Mouse (Mus musculus): Measurements from ENCODE around the gene Tssk2. TPM values are rescaled to one million over a fixed set of nuclear protein-coding genes. Genes with fewer than 3 reads are reported as not detected.

Tssk2 gene
- total RNA-seq, 2 experiments from 2014 or later: not detected

- intact Hi-C loops (cut with DNase I): no loop called here
- DNase-seq: no peak
- no peak overlapping the region for H3K4me3 ChIP-seq
- H3K27ac ChIP-seq: no peak overlapping the region
- no peak for TF ChIP-seq CTCF (IDR thresholded peaks at IDR 0.05)
Measured at GRCm38 (mm10) chr16:17879571-17879970, 18.9 kb upstream of the Tssk2 start.

- no peak for TF ChIP-seq CTCF (IDR thresholded peaks at IDR 0.05)
- DNase-seq: no peak
- intact Hi-C loops (cut with DNase I): no loop called here
Measured at GRCm38 (mm10) chr16:17882196-17882595, 16.2 kb upstream of the Tssk2 start.

GRCm38 (mm10) chr16:17884116-17884515 is 14.3 kb upstream of the Tssk2 start:
- intact Hi-C loops (cut with DNase I): no loop called here
- Histone ChIP-seq H3K27ac (peak overlapping the region; percentile 38; the same call in 1 of the 2 replicates), H3K4me3 (no peak overlapping the region)
- DNase-seq: no peak
- TF ChIP-seq CTCF (IDR thresholded peaks at IDR 0.05): no peak

More at GRCm38 (mm10) chr16:17882196-17882595, 16.2 kb upstream of the Tssk2 start:
- no peak overlapping the region for H3K4me3 ChIP-seq
- peak overlapping the region; percentile 4; the same call in 1 of the 2 replicates for H3K27ac ChIP-seq

GRCm38 (mm10) chr16:17889689-17890341 is 8.6 kb upstream of the Tssk2 start:
- TF ChIP-seq CTCF (IDR thresholded peaks at IDR 0.05): no peak
- Histone ChIP-seq H3K4me3 (peak overlapping the region; percentile 94), H3K27ac (peak overlapping the region; percentile 93; the same call in 1 of the 2 replicates)
- DNase-seq: no peak
- intact Hi-C loops (cut with DNase I): no loop called here

- H3K4me3 ChIP-seq: peak overlapping the region; percentile 94
- TF ChIP-seq CTCF (IDR thresholded peaks at IDR 0.05): no peak
- intact Hi-C loops (cut with DNase I): no loop called here
- peak overlapping the region; percentile 93 for H3K27ac ChIP-seq
- no peak for DNase-seq
Measured at GRCm38 (mm10) chr16:17890342-17890727, 8.1 kb upstream of the Tssk2 start.

- peak; percentile 92 for DNase-seq
- Histone ChIP-seq H3K27ac (peak overlapping the region; percentile 93), H3K4me3 (peak overlapping the region; percentile 94)
- intact Hi-C loops (cut with DNase I): no loop called here
- TF ChIP-seq CTCF (IDR thresholded peaks at IDR 0.05): no peak
Measured at GRCm38 (mm10) chr16:17890917-17891566, 7.4 kb upstream of the Tssk2 start.

- Histone ChIP-seq H3K4me3 (peak within 1 kb of the TSS; percentile 94), H3K27ac (peak within 1 kb of the TSS; percentile 93)
- intact Hi-C loops (cut with DNase I): no loop called here
- no peak for TF ChIP-seq CTCF (IDR thresholded peaks at IDR 0.05)
- peak; percentile 99 for DNase-seq
Measured at GRCm38 (mm10) chr16:17891567-17891959, 6.9 kb upstream of the Tssk2 start, which contains the start of gene Gm20518. Gm20518 (minus strand) TSS chr16:17891671.

GRCm38 (mm10) chr16:17892606-17893005 is 5.8 kb upstream of the Tssk2 start:
- peak; percentile 37 for DNase-seq
- Histone ChIP-seq H3K4me3 (no peak overlapping the region), H3K27ac (peak overlapping the region; percentile 93)
- intact Hi-C loops (cut with DNase I): no loop called here
- TF ChIP-seq CTCF (IDR thresholded peaks at IDR 0.05): no peak

- no peak for DNase-seq
- Histone ChIP-seq H3K27ac (peak within 1 kb of the TSS; percentile 48; the same call in 1 of the 2 replicates), H3K4me3 (no peak within 1 kb of the TSS)
- TF ChIP-seq CTCF (IDR thresholded peaks at IDR 0.05): no peak
- intact Hi-C loops (cut with DNase I): no loop called here
Measured at GRCm38 (mm10) chr16:17893923-17894322, 4.5 kb upstream of the Tssk2 start, which contains the start of gene Tssk1. Tssk1 (plus strand) TSS chr16:17894223.

- TF ChIP-seq CTCF (IDR thresholded peaks at IDR 0.05): no peak
- intact Hi-C loops (cut with DNase I): no loop called here
- DNase-seq: no peak
- H3K27ac ChIP-seq: no peak overlapping the region
- H3K4me3 ChIP-seq: no peak overlapping the region
Measured at GRCm38 (mm10) chr16:17896091-17896490, 2.3 kb upstream of the Tssk2 start.

GRCm38 (mm10) chr16:17911052-17911595 is 12.7 kb downstream of the Tssk2 start, which contains the start of gene Ess2:
Ess2 (minus strand) TSS chr16:17911348.
- peak within 1 kb of the TSS; percentile 87 for H3K4me3 ChIP-seq
- intact Hi-C loops (cut with DNase I): loop anchor here (1.0 to 10.0 kb wide), 3 partner anchors 75 to 324 kb away; partner anchors contain the start of gene Zdhhc8
- DNase-seq: peak; percentile 91
- TF ChIP-seq CTCF (IDR thresholded peaks at IDR 0.05): peak; percentile 97
- peak within 1 kb of the TSS; percentile 92 for H3K27ac ChIP-seq

GRCm38 (mm10) chr16:17914307-17915249 is 16.1 kb downstream of the Tssk2 start, which contains the start of gene Gsc2:
Gsc2 (minus strand) TSS chr16:17915059.
- no peak within 1 kb of the TSS for H3K27ac ChIP-seq
- intact Hi-C loops (cut with DNase I): loop anchor here (10.0 kb wide), 1 partner anchor 320 kb away; the partner anchor contains the start of gene Zdhhc8
- no peak for TF ChIP-seq CTCF (IDR thresholded peaks at IDR 0.05)
- DNase-seq: peak; percentile 39
- peak within 1 kb of the TSS; percentile 62 for H3K4me3 ChIP-seq
